Mouse (Mus musculus) forebrain, embryonic 10.5 days (tissue): Measurements from ENCODE around the gene Fgfr2. TPM values are rescaled to one million over a fixed set of nuclear protein-coding genes. Genes with fewer than 3 reads are reported as not detected.

ENCODE experiments used
- DNase-seq: peaks from one replicate; pipeline ENCODE4 v3.0.0-alpha.2; 2017; ENCODE audit warnings: low spot score; ENCODE audit errors: extremely low spot score
- H3K27ac ChIP-seq: fragments of 300-500 bp; sonication (generic); 2 replicates; pipeline ENCODE4 v1.5.1; 2016; ENCODE audit warnings: mild to moderate bottlenecking
- H3K27me3 ChIP-seq: fragments of 300-500 bp; sonication (generic); 2 replicates; pipeline ENCODE4 v1.6.1; 2016; ENCODE audit warnings: mild to moderate bottlenecking; ENCODE audit not compliant: poor library complexity, severe bottlenecking
- H3K36me3 ChIP-seq: fragments of 300-500 bp; sonication (generic); replicated peaks from 2 replicates; pipeline ENCODE4 v1.6.1; 2016; ENCODE audit warnings: mild to moderate bottlenecking, moderate library complexity
- H3K4me1 ChIP-seq: fragments of 300-500 bp; sonication (generic); 2 replicates; pipeline ENCODE4 v1.6.1; 2016
- H3K4me3 ChIP-seq: fragments of 300-500 bp; sonication (generic); 2 replicates; pipeline ENCODE4 v1.5.1; 2016; ENCODE audit warnings: mild to moderate bottlenecking, moderate library complexity
- H3K9me3 ChIP-seq: fragments of 300-500 bp; sonication (generic); 2 replicates; pipeline ENCODE4 v1.6.1; 2016; ENCODE audit warnings: mild to moderate bottlenecking, moderate library complexity
- WGBS: fragments of 180-500 bp; shearing (Covaris S2); methylation state at CpG from one replicate; pipeline ENCODE4 v1.1.7; 2016; 5-methylcytosine and 5-hydroxymethylcytosine counted together
- polyA plus RNA-seq: library from polyadenylated mRNA; unstranded; fragments of >200 nt; fragmentation: Nextera tagmentation; extraction: Ambion mirVana; gene quantifications from 2 replicates; pipeline ENCODE4 v1.2.1, GENCODE M21; 2016

Gene Fgfr2
- polyA plus RNA-seq, 1 experiment from 2014 or later = 55.7 TPM

DNA sequence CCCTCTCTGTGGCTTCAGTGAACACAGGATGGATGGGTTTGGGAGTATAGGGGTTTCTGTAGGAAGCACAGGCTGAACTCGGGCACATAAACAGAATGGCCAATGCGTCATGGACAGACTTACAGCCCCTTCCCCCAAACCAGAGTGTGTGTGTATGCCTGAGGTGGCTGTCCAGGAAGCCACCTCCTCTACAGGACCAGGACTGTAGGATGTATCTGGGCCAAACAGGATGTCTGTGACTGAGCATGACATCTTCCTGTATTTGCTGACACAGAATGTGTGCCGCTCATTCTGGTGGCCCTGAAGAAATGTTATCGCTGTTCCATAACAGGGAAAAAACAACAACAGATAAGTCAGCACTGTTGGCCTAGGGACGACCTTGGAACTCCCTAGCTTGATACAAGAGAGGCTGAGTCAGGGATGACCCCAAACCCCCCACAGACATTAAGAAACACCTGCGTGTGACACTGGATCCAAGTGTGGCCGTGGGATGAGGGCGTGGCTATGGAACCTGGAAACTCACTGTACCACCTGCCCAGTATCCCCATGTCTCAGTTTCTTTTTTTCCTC lies 687.6 kb downstream of the Fgfr2 start:
- DNase-seq = no peak

DNA sequence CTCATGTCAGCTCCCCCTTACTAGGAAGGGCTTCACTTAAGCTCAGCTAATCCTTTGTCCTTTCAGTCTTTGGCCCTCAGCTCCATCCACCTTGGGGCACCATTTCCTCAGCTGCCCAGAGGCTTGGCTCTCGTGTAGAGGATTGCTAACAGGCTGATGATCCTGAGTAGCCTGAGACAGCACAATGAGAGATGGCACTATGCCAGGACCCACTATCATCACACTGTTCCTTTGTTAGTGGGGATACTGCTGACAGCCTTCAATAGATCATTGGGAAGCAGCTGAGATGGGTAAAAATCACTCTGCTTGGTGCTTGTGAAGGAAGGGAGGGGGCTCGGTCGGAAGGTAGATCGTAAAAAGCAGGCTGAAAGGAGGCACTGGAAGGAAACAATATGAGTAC lies 693.8 kb downstream of the Fgfr2 start:
- Histone ChIP-seq H3K4me3 (no peak overlapping the region), H3K27ac (0 out of 2 replicates have a peak overlapping the region, but pooled peaks have one; percentile 31), H3K9me3 (no peaks in the 10 kb centered on the region), H3K4me1 (peaks cover 18% of the 10 kb centered on the region), H3K27me3 (no peaks in the 10 kb centered on the region), H3K36me3 (no peaks in the 10 kb centered on the region)
- no peak for DNase-seq
- WGBS = 65% methylated on average over 4 of the region's 4 CpGs

More for the DNA sequence above, 687.6 kb downstream of the Fgfr2 start:
- H3K36me3 ChIP-seq = no peaks in the 10 kb centered on the region
- no peak overlapping the region for H3K27ac ChIP-seq
- H3K4me3 ChIP-seq = no peak overlapping the region
- peaks cover 20% of the 10 kb centered on the region for H3K4me1 ChIP-seq
- no peaks in the 10 kb centered on the region for H3K27me3 ChIP-seq
- H3K9me3 ChIP-seq = no peaks in the 10 kb centered on the region
- WGBS = 89% methylated on average over 8 of the region's 8 CpGs

DNA sequence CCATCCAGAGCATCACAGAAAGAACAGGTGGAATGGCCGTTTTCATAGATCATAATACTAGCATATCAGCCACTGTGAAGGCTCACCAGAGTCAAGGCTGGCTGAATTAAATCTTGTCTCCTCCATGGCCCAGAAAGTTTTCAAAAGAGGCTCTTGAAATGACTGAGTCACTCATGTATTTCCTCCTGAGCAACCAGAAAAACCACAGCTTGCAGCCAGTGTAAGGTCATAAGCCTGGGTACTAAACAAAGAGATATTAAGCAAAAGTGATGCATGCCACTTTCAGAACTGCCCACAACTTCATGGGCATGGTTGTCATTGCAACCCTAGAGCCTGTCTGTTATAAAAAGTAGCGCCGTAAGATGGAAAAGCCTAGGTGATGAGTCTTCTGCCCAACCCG lies 694.8 kb downstream of the Fgfr2 start:
- no peak for DNase-seq
- Histone ChIP-seq H3K4me1 (peaks cover 13% of the 10 kb centered on the region), H3K9me3 (no peaks in the 10 kb centered on the region), H3K27ac (no peak overlapping the region), H3K36me3 (no peaks in the 10 kb centered on the region), H3K27me3 (no peaks in the 10 kb centered on the region), H3K4me3 (no peak overlapping the region)
- 93% methylated on average over 4 of the region's 4 CpGs for WGBS

DNA sequence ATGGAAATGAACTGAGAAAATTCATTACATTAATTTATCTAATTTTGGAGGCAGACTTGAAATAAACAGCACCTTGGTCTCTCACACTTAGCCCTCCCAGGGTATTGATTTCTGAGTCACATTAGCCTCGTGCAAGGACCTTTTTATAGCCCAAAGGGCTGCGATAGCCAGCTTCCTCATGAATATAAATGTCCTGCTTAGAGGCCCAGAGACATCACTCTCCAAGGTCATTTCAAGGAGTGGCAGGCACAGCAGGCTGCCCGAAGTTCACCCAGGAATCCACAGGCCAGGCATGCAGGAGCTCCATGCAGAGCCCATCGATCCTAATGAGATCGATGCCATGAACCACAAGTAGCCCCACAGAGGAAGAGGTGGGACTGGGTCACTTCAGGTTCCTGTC lies 697.1 kb downstream of the Fgfr2 start:
- Histone ChIP-seq H3K27me3 (no peaks in the 10 kb centered on the region), H3K27ac (no peak overlapping the region), H3K4me3 (no peak overlapping the region), H3K9me3 (no peaks in the 10 kb centered on the region), H3K36me3 (no peaks in the 10 kb centered on the region), H3K4me1 (peaks cover 13% of the 10 kb centered on the region)
- 83% methylated on average over 5 of the region's 5 CpGs for WGBS
- DNase-seq = no peak

DNA sequence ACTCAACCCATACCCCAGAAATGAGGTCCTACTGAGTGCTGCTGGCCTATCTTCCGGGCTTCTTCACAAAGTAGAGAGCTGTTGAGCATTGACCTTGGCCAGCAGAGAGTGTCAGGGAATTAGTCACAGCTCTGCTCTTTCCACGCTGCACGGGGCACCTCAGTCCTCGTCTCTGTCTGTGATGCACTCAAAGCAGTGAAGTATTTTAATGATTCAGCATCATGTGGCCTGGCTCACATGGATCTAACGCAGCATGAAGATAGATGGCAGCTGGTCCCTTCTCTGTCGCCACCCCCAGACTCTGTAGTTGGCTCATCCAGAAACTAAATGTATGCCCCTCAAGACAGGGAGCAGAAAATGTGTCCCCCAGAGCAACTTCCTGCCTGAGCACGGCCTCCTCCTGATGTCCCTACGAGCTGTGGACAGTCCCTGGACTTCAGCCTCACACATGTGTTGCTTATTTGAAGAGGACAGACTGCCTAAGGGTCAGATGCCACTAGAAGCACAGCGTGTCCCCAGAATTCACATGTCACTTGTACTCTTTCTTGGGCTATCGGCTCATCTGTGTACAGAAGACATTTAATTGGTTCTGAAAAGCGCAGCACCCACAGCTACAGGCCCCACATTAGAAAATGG lies 697.7 kb downstream of the Fgfr2 start:
- Histone ChIP-seq H3K36me3 (no peaks in the 10 kb centered on the region), H3K27ac (no peak overlapping the region), H3K9me3 (no peaks in the 10 kb centered on the region), H3K4me3 (no peak overlapping the region), H3K4me1 (peaks cover 13% of the 10 kb centered on the region), H3K27me3 (no peaks in the 10 kb centered on the region)
- DNase-seq = no peak
- 76% methylated on average over 11 of the region's 11 CpGs for WGBS

DNA sequence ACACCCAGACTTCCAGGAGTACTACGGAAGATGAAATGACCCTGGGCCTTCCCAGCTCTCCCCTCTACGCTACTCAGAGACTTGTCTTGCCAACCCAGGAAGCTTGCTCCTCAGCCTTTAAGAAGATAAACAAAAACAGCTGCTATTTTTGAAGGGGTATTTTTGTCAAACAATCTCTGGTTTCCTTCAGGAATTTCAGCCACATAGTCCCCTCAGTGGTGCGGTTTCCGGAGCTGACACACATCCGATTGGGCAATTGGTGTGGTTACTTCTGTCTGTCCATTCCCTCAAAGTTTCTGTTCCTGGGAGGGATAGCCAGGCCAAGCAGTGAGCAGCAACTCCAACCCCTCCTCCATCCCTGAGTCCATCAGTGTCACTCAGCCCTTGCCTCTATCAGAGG lies 699.6 kb downstream of the Fgfr2 start:
- 85% methylated on average over 5 of the region's 5 CpGs for WGBS
- H3K36me3 ChIP-seq = no peaks in the 10 kb centered on the region
- H3K27ac ChIP-seq = no peak overlapping the region
- H3K4me3 ChIP-seq = no peak overlapping the region
- H3K9me3 ChIP-seq = no peaks in the 10 kb centered on the region
- no peak for DNase-seq
- H3K4me1 ChIP-seq = 0 out of 2 replicates have a peak, but pooled peaks cover 7% of the 10 kb centered on the region
- H3K27me3 ChIP-seq = no peaks in the 10 kb centered on the region

DNA sequence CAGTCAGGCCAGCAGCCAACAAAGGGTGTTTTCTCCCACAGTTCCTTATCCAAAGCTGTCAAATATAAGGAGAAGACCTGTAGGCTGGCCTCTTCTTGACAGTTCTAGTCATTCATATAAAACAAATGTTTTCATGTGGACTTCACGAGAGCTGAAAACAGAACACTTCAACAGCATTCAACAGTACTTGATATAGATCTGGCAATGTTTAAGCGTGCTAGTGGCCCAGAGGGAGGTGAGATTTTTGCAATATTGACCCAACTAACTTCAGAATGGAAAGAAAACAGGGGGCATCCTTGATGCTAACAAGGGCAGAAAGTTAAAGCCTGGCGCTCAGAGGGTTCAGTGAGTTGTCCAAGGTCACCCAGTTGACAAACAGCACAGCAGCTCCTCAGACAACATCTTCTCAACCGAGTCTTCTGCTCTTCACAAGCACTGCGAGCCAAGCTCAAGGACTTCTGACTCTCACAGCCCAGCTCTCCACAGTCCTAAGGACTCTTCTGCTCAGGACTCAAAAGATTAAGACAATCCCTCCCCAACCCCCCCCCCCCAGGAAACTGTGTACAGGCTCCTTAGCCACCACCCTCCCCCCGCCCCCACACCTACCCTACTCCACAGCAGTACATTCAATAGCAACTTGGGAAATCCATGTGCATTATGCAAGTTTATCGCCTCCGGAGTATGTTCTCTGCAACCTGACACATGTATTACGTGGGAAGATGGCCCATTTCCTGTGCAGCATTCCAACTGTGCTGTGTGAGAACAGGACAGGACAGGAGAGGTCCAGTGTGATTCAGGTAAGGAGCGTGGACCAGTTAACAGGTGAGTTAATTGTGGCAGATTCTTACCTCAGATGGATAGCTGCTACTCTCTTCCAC lies 703.5 kb downstream of the Fgfr2 start:
- no peaks in the 10 kb centered on the region for H3K36me3 ChIP-seq
- DNase-seq = no peak

DNA sequence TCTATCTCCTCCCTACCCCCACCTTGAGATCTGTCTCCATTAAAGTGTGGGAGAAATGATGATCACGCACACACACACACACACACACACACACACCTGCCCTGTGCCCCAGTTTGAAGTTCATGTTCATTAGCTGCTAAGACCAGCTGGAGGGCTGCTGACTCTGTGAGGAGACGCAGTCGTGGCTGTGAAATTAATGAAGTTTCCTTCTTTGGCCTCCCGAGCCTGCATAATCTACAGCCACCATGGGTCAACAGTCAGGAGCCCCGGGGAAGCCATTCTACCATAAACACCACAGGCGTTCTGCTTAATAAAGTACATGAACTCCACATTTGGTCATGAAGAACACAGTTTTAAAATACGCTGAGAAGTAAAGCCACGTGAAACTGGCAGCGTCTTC lies 706.3 kb downstream of the Fgfr2 start:
- WGBS = 82% methylated on average over 9 of the region's 9 CpGs
- no peaks in the 10 kb centered on the region for H3K9me3 ChIP-seq
- no peak overlapping the region for H3K27ac ChIP-seq
- no peak overlapping the region for H3K4me3 ChIP-seq
- peaks cover 4% of the 10 kb centered on the region; the same call in 1 of the 2 replicates for H3K4me1 ChIP-seq
- H3K36me3 ChIP-seq = no peaks in the 10 kb centered on the region
- H3K27me3 ChIP-seq = no peaks in the 10 kb centered on the region
- DNase-seq = no peak

More for the DNA sequence above, 703.5 kb downstream of the Fgfr2 start:
- WGBS = 92% methylated on average over 10 of the region's 10 CpGs
- H3K27me3 ChIP-seq = no peaks in the 10 kb centered on the region
- no peaks in the 10 kb centered on the region for H3K9me3 ChIP-seq
- H3K4me3 ChIP-seq = no peak overlapping the region
- peaks cover 4% of the 10 kb centered on the region; the same call in 1 of the 2 replicates for H3K4me1 ChIP-seq
- no peak overlapping the region for H3K27ac ChIP-seq

DNA sequence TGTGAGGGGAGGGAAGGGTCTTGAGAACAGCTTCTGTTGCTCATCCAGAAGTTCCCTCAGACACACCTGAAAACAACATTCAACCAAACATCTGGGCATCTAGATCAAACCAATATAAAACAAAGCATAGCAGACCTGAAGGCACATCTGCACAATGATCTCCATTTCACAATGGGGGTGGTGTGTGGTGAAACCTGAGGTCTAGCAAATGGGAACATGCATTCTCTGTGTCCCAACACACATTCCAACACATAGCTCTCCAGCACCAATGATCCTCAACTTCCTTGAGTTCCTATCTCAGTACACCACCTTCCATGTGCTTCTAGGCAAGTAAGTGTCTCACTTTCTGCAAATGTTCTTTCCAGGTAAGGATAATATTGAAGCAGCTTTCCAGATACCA lies 707.3 kb downstream of the Fgfr2 start:
- H3K27me3 ChIP-seq = no peaks in the 10 kb centered on the region
- no peak overlapping the region for H3K4me3 ChIP-seq
- no peak overlapping the region for H3K27ac ChIP-seq
- H3K36me3 ChIP-seq = no peaks in the 10 kb centered on the region
- H3K4me1 ChIP-seq = peaks cover 4% of the 10 kb centered on the region; the same call in 1 of the 2 replicates
- no peaks in the 10 kb centered on the region for H3K9me3 ChIP-seq
- no peak for DNase-seq

DNA sequence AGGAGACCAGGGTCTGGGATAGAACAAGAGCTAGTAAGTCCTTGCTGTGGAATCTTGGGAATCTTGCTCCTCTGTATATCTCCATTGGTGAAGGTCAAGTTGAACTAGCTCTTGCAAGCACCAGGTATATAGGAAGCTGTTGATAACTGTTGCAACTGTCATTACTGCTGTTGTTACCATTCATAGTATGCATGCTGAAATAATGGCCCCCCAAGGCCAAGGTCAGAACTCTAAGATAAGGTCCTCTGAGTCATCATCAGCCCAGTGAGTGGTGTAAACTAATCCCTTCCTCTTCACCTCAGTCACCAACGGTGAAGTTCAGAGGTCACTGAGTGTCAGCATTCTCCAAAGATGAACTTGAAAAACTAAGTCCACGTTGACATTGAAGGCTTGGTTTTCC lies 710.6 kb downstream of the Fgfr2 start:
- H3K27me3 ChIP-seq = no peaks in the 10 kb centered on the region
- DNase-seq = no peak
- no peak overlapping the region for H3K4me3 ChIP-seq
- no peaks in the 10 kb centered on the region for H3K36me3 ChIP-seq
- peaks cover 4% of the 10 kb centered on the region; the same call in 1 of the 2 replicates for H3K4me1 ChIP-seq
- no peak overlapping the region for H3K27ac ChIP-seq
- WGBS = 69% methylated on average over 2 of the region's 2 CpGs
- no peaks in the 10 kb centered on the region for H3K9me3 ChIP-seq

DNA sequence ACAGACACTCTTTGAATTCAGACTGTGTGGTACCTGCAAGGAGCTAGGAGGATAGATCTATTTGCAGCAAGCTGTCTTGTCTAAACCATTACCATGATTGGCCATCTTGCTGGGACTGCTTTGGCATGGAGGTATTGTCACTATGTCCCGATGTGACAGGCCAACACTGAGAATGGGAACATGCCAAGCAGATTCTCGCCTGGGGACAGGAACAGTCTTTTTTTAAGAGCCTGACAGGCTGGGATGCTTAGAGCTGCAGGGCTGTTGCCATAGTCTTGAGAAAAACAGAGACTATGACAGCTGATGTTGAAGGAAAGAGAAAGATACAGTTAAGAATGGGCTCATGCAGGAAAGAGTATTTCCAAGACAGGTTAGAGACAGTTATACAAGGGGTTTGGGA lies 711.4 kb downstream of the Fgfr2 start:
- no peak overlapping the region for H3K4me3 ChIP-seq
- H3K9me3 ChIP-seq = no peaks in the 10 kb centered on the region
- no peaks in the 10 kb centered on the region for H3K36me3 ChIP-seq
- H3K27ac ChIP-seq = no peak overlapping the region
- no peaks in the 10 kb centered on the region for H3K27me3 ChIP-seq
- 88% methylated on average over 2 of the region's 2 CpGs for WGBS
- DNase-seq = no peak
- peaks cover under 1% of the 10 kb centered on the region; the same call in 1 of the 2 replicates for H3K4me1 ChIP-seq

DNA sequence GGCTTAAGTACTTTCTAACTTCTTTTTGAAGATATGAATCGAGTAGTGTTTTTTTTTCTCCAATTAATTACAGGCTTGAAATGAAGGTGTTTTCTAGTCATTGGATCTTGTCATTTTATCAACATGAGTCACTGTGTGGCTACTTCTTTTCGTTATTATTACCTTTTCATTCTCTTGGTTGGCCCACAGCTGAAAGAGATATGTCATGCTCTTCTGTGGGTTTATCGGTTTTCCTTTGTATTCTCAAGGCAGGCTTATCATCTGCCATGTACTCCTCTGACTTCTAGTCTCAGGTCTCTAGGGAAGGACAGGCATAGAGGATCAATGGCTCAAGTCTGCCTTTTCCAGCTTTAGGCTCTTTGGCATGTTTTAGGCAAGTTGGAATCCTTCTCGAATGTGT lies 712.2 kb downstream of the Fgfr2 start:
- Histone ChIP-seq H3K4me1 (peaks cover 2% of the 10 kb centered on the region), H3K36me3 (no peaks in the 10 kb centered on the region), H3K27ac (no peak overlapping the region), H3K9me3 (no peaks in the 10 kb centered on the region), H3K4me3 (no peak overlapping the region), H3K27me3 (no peaks in the 10 kb centered on the region)
- 83% methylated on average over 4 of the region's 4 CpGs for WGBS
- DNase-seq = no peak

DNA sequence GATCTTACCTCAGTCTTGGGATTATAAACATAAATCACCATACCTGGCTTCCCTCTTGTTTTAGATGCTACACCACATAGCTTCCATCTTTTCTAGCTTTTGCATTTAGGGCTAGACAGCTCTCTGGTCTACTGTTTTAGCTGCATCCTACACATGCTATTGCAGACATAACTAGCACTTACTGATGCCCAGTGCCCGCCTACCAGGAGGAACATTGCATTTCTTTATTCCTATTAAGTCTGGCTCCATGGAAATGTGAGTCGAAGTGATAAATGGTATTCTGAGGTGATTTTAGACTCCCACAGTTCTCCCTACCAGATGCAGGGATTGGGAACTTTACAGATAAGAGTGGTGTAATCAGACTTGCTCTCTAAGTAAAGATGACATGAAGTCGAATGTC lies 713.3 kb downstream of the Fgfr2 start:
- Histone ChIP-seq H3K36me3 (no peaks in the 10 kb centered on the region), H3K4me3 (no peak overlapping the region), H3K9me3 (no peaks in the 10 kb centered on the region), H3K27ac (no peak overlapping the region), H3K4me1 (peaks cover 9% of the 10 kb centered on the region), H3K27me3 (no peaks in the 10 kb centered on the region; the same call in 1 of the 2 replicates)
- DNase-seq = no peak
- 87% methylated on average over 3 of the region's 3 CpGs for WGBS
